Mouse (Mus musculus) forebrain, embryonic 10.5 days (tissue): ENCODE results near the gene Dsp. TPM values are rescaled to one million over a fixed set of nuclear protein-coding genes. Genes with fewer than 3 reads are reported as not detected.
A peak's percentile ranks its signal among the peaks of the same experiment; 100 is the strongest.

ENCODE experiments used
- DNase-seq: peaks from one replicate; pipeline ENCODE4 v3.0.0-alpha.2; 2017; ENCODE audit warnings: low spot score; ENCODE audit errors: extremely low spot score
- H3K27ac ChIP-seq: fragments of 300-500 bp; sonication (generic); 2 replicates; pipeline ENCODE4 v1.5.1; 2016; ENCODE audit warnings: mild to moderate bottlenecking
- H3K27me3 ChIP-seq: fragments of 300-500 bp; sonication (generic); 2 replicates; pipeline ENCODE4 v1.6.1; 2016; ENCODE audit warnings: mild to moderate bottlenecking; ENCODE audit not compliant: poor library complexity, severe bottlenecking
- H3K36me3 ChIP-seq: fragments of 300-500 bp; sonication (generic); replicated peaks from 2 replicates; pipeline ENCODE4 v1.6.1; 2016; ENCODE audit warnings: mild to moderate bottlenecking, moderate library complexity
- H3K4me1 ChIP-seq: fragments of 300-500 bp; sonication (generic); 2 replicates; pipeline ENCODE4 v1.6.1; 2016
- H3K4me3 ChIP-seq: fragments of 300-500 bp; sonication (generic); 2 replicates; pipeline ENCODE4 v1.5.1; 2016; ENCODE audit warnings: mild to moderate bottlenecking, moderate library complexity
- H3K9me3 ChIP-seq: fragments of 300-500 bp; sonication (generic); 2 replicates; pipeline ENCODE4 v1.6.1; 2016; ENCODE audit warnings: mild to moderate bottlenecking, moderate library complexity
- WGBS: fragments of 180-500 bp; shearing (Covaris S2); methylation state at CpG from one replicate; pipeline ENCODE4 v1.1.7; 2016; 5-methylcytosine and 5-hydroxymethylcytosine counted together
- polyA plus RNA-seq: library from polyadenylated mRNA; unstranded; fragments of >200 nt; fragmentation: Nextera tagmentation; extraction: Ambion mirVana; gene quantifications from 2 replicates; pipeline ENCODE4 v1.2.1, GENCODE M21; 2016

The Dsp gene
- polyA plus RNA-seq, 1 experiment from 2014 or later, result 1.2 TPM

DNA sequence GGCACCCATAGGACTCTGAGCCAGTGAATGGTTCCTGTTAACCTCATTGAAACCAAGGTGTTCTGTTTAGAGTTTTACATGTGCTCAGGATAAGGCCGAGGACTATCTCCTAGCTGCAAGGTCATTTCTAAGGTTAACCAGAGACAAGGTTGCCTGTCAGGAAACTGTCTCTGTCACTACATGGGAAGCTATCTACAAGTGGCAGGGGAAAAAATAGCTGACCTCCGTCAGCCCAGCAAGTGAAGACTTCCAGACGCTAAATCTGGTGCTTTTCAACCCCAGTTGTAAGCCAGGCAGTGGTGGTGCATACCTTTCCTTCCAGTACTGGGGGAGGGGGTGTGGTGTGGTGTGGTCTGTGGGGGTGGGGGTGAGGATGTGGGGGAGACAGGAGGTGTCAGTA is 2.7 kb upstream of the Dsp start:
- 61% methylated on average over 3 of the region's 3 CpGs for WGBS
- Histone ChIP-seq H3K27ac (no peak overlapping the region), H3K4me1 (peaks cover 33% of the 10 kb centered on the region), H3K36me3 (no peaks in the 10 kb centered on the region), H3K9me3 (no peaks in the 10 kb centered on the region), H3K27me3 (peaks cover 90% of the 10 kb centered on the region), H3K4me3 (no peak overlapping the region)
- DNase-seq, result no peak

DNA sequence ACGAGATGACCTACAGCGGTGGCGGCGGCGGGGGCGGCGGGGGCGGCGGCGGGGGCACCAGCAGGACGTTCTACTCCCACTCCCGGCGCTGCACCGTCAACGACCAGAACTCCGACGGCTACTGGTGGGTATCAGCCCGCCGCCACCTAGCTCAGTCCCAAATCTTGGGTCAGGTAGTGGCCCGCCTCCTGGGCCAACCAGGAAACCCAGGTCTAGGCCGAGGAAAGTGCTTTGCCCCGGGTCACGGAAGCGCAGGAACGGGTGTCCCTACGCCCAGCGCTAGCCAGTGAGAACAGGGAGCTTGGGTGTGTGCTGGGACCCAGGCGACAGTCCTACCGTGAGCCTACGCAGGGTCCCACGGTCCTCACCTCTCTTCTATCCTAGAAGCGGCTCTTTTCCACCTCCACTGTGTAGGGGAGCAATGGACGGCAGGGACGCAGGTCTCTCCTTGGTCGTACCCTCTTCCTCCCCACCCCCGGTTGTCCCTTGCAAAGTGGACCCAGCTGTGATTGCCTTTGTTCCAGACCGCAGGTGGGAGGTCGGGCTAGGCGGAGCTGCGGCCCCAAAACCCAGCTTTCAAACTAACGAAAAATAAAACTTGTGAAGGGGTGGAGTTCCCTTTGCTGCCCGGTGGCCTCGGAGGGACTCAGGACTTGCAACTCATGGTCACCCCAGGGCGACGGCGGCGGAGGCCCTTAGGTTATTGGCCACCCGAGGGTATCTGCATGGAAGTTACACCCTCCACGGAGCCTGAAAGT is 756 bp downstream of the Dsp start:
- DNase-seq, result peak; percentile 59
- H3K27me3 ChIP-seq, result peaks cover 97% of the 10 kb centered on the region
- under 1% methylated on average over 49 of the region's 49 CpGs for WGBS
- H3K4me3 ChIP-seq, result peak overlapping the region; percentile 56
- H3K27ac ChIP-seq, result peak overlapping the region; percentile 67; the same call in 1 of the 2 replicates
- H3K36me3 ChIP-seq, result no peaks in the 10 kb centered on the region
- H3K4me1 ChIP-seq, result peaks cover 41% of the 10 kb centered on the region
- H3K9me3 ChIP-seq, result no peaks in the 10 kb centered on the region

DNA sequence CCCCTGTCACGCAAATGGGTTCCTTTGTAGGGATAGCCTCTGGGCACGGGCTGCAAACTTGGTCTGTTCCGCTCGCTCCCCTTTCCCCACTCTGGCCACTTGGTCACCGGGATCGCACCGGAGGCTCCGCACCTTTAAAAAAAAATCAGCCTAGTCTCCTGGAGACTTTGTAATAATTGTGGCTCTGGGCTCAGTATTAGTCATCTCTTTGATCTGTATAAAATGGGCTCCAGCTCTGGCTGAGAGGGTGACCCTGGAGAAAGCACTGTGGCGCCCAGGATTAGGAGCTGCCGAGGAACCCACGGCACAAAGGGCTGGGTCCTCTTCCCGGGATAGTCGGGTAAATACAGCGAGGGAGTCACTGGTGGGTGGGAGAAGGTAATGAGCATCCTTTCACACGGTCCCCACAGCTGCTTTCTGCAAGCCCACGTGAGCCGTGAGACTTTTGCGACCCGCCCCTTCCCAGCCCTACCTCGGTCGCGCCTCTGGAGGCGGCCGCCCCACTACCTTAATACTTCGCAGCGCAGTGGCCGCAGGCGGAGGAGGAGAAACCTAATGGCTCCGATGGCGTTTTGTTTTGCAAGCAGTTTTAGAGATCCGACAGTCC is 1.4 kb downstream of the Dsp start:
- Histone ChIP-seq H3K36me3 (no peaks in the 10 kb centered on the region), H3K9me3 (no peaks in the 10 kb centered on the region), H3K27me3 (peaks cover 97% of the 10 kb centered on the region), H3K4me3 (peak overlapping the region; percentile 56), H3K27ac (0 out of 2 replicates have a peak overlapping the region, but pooled peaks have one; percentile 8), H3K4me1 (peaks cover 41% of the 10 kb centered on the region)
- DNase-seq, result peak; percentile 57
- 0% methylated on average over 31 of the region's 31 CpGs for WGBS

DNA sequence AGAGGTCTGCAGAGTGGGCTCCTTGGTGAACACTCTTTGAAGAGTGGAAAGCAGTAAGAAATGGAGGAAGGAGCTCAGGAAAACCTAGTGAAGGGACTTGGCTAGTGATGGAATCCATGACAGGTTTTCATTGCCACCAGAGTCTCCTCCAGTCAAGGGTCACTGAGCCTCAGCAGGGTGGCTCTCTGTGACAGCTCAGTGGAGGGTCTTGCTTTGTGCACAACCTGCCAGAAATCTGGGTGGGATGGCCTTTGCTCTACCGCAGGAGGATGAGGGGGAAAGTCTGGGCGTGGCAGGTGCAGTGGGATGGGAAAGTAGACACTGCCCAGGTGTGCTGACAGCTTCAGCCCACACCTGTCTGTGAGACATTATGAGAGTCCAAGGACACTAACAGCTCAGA is 4.4 kb downstream of the Dsp start:
- WGBS, result 0% methylated on average over 2 of the region's 2 CpGs
- H3K4me1 ChIP-seq, result peaks cover 44% of the 10 kb centered on the region
- no peak overlapping the region for H3K27ac ChIP-seq
- H3K27me3 ChIP-seq, result peaks cover 76% of the 10 kb centered on the region
- peak; percentile 56 for DNase-seq
- H3K36me3 ChIP-seq, result no peaks in the 10 kb centered on the region
- no peaks in the 10 kb centered on the region for H3K9me3 ChIP-seq
- no peak overlapping the region for H3K4me3 ChIP-seq

DNA sequence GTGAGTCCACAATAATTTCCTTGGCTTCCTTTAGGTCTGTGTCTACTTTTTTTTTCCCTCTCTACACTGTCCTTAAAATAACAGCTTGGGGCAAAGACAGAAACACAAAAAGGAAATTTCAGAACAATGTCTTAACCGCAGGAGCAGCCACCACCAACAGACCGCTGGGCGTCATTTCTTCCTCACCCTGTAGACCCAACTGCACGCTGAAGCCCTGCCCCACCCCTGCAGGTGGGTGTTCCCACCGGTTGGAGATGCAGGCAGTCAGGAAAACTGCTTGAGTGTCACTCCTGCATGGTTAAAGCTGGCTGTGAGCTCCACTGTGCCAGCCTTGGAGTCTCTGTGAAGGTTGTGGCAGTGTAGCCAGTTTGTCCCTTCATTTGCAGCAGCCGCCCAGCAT is 6.5 kb downstream of the Dsp start:
- Histone ChIP-seq H3K27me3 (peaks cover 55% of the 10 kb centered on the region), H3K9me3 (no peaks in the 10 kb centered on the region), H3K4me3 (no peak overlapping the region), H3K36me3 (no peaks in the 10 kb centered on the region), H3K4me1 (peaks cover 26% of the 10 kb centered on the region), H3K27ac (no peak overlapping the region)
- WGBS, result 22% methylated on average over 6 of the region's 6 CpGs
- DNase-seq, result no peak

DNA sequence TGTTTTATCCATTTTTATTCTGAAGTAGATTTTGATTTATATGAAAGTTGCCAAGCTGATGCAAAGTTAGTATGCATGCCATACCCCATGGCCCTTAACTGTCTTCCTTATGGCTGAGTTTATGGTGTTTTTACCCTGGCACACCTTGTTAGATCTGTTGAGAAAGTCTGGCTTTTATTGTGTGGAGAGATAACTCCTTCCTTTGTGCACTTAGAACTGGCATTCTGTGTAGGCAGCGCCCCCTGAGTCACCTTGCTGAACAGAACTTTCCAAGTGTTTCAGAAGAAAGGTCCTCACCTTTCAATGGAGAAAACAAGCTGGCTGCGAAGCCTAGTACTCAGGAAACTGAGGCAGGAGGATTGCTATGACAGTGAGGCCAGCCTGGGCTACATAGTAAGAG is 10.9 kb downstream of the Dsp start:
- Histone ChIP-seq H3K36me3 (no peaks in the 10 kb centered on the region), H3K9me3 (no peaks in the 10 kb centered on the region), H3K27ac (no peak overlapping the region), H3K4me1 (0 out of 2 replicates have a peak, but pooled peaks cover 3% of the 10 kb centered on the region), H3K4me3 (no peak overlapping the region), H3K27me3 (peaks cover 14% of the 10 kb centered on the region)
- 68% methylated on average over 2 of the region's 2 CpGs for WGBS
- DNase-seq, result no peak

DNA sequence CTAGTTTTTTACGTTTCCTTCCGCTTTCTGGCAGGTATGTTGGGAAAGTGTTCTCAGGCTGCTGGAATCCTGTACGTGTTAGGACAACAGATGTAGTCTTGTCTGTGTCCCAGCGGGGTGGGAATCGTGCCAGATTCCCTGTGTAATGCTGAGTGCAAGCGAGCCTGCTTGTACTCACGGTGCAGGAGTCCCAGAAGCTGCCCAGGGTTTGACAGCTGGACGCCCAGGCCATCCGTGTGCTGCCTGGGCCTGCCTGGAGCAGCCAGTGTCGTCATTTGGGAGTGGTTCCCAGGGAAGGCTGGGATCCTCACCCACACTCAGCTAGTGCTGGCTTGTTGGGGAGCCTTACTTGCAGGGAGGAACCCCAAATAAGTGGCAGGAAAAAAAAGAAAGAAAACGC is 11.6 kb downstream of the Dsp start:
- no peak for DNase-seq
- Histone ChIP-seq H3K9me3 (no peaks in the 10 kb centered on the region), H3K36me3 (no peaks in the 10 kb centered on the region), H3K27ac (no peak overlapping the region), H3K4me1 (0 out of 2 replicates have a peak, but pooled peaks cover 2% of the 10 kb centered on the region), H3K27me3 (peaks cover 8% of the 10 kb centered on the region), H3K4me3 (no peak overlapping the region)
- WGBS, result 65% methylated on average over 11 of the region's 11 CpGs

DNA sequence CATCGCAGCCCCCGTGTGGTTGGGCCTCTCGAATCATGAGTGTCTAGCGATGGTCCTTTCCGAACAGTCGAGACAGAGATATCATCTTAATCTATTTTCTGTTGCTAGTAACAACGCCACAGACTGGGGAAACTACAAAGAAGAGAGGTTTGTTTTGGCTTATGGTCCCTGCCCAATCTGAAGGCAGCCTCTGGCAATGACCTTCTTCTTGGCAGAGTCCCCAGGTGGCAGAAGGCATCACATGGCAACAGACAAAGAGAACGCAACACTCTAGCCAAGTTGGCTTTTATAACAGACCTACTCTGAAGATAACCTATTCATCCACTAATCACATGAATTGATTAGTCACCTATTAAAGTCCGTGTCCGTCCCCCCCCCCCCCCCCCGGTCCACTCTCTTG is 13.8 kb downstream of the Dsp start:
- Histone ChIP-seq H3K9me3 (no peaks in the 10 kb centered on the region), H3K36me3 (no peaks in the 10 kb centered on the region), H3K4me1 (no peaks in the 10 kb centered on the region), H3K27me3 (no peaks in the 10 kb centered on the region), H3K27ac (no peak overlapping the region), H3K4me3 (no peak overlapping the region)
- DNase-seq, result no peak
- 90% methylated on average over 11 of the region's 11 CpGs for WGBS

DNA sequence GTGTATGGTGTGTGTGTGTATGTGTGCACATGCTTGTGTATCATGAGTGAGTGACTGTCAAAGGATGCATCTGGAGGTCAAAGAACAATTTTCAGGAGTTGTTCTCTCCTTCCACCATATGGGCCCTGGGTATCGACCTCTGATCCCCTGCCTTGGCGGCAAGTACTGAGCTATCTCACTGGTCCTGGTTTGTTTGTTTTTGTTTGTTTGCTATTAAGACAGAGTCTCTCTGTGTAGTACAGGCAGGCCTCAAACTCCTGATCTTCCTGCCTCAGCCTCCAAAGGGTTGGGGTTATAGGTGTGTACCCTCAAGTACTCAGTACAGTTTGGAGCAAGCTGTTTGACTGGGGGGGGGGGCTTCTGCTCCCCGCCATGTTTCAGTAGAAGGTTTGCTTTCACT is 16.0 kb downstream of the Dsp start:
- H3K4me3 ChIP-seq, result no peak overlapping the region
- H3K27ac ChIP-seq, result no peak overlapping the region
- 85% methylated on average over 3 of the region's 3 CpGs for WGBS
- no peak for DNase-seq
- H3K36me3 ChIP-seq, result no peaks in the 10 kb centered on the region
- H3K27me3 ChIP-seq, result no peaks in the 10 kb centered on the region
- peaks cover 4% of the 10 kb centered on the region; the same call in 1 of the 2 replicates for H3K4me1 ChIP-seq
- H3K9me3 ChIP-seq, result no peaks in the 10 kb centered on the region

DNA sequence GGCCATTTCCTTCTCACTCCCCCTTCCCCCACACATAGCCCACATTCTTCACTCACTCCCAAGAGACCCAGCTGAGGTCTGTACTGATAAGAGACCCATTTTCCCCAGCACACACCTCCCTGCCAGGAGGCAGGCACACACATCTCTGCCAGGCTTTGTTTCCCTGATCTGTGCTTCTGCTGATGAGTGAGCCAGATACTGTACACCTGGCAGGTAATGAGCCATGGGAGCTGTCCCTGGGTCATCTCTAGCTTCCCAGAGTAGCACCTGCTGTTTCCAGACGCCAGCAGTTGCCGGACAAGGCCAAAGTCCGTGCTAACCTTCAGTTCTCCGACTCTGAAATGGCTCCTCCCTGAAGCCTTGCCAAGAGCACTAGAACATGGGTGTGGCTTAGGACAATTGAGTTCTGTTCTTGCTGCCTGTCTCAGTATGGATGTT is 19.6 kb downstream of the Dsp start:
- 75% methylated on average over 4 of the region's 4 CpGs for WGBS
- H3K4me1 ChIP-seq, result peaks cover 4% of the 10 kb centered on the region; the same call in 1 of the 2 replicates
- H3K27me3 ChIP-seq, result no peaks in the 10 kb centered on the region
- H3K27ac ChIP-seq, result no peak overlapping the region
- no peaks in the 10 kb centered on the region for H3K36me3 ChIP-seq
- no peak for DNase-seq
- no peaks in the 10 kb centered on the region for H3K9me3 ChIP-seq
- no peak overlapping the region for H3K4me3 ChIP-seq

DNA sequence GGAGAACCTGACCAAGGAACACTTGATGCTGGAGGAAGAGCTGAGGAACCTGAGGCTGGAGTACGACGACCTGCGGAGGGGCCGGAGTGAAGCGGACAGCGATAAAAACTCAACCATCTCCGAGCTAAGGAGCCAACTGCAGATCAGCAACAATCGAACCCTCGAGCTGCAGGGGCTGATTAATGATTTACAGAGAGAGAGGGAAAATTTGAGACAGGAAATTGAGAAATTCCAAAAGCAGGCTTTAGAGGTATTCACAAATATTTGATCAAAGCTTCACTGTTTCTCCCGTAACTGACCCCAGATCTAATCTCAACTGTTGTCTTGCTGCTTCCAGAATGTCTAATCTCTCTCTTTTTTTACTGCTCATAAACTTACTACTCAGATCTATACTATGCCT is 42.3 kb downstream of the Dsp start:
- Histone ChIP-seq H3K27ac (no peak overlapping the region), H3K9me3 (peaks cover 30% of the 10 kb centered on the region), H3K36me3 (peaks cover 8% of the 10 kb centered on the region; the same call in 1 of the 2 replicates), H3K4me3 (no peak overlapping the region), H3K27me3 (no peaks in the 10 kb centered on the region), H3K4me1 (no peaks in the 10 kb centered on the region)
- DNase-seq, result no peak
- 91% methylated on average over 10 of the region's 10 CpGs for WGBS

DNA sequence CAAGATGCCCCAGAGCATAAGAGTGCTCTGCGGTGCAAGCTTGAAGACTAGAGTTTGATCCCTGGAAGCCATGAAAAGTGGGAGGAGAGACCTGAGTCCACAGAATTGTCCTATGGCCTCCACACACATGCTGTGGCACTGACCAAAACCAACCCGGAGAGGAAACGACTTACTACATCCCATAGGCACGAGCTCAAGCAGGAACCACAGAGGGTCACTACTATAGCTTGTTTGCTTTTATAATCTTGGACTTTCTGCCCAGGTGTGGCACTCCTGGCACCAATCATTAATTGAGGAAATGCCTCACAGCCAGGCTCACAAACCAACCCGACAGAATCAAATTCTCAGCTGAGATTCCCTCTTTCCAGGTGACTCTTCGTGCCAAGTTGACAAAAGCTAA is 50.3 kb downstream of the Dsp start:
- no peak overlapping the region for H3K4me3 ChIP-seq
- H3K36me3 ChIP-seq, result peaks cover 3% of the 10 kb centered on the region; the same call in 1 of the 2 replicates
- H3K27ac ChIP-seq, result no peak overlapping the region
- H3K9me3 ChIP-seq, result peaks cover 13% of the 10 kb centered on the region
- peaks cover 9% of the 10 kb centered on the region for H3K4me1 ChIP-seq
- no peaks in the 10 kb centered on the region for H3K27me3 ChIP-seq
- 84% methylated on average over 6 of the region's 6 CpGs for WGBS
- DNase-seq, result no peak

DNA sequence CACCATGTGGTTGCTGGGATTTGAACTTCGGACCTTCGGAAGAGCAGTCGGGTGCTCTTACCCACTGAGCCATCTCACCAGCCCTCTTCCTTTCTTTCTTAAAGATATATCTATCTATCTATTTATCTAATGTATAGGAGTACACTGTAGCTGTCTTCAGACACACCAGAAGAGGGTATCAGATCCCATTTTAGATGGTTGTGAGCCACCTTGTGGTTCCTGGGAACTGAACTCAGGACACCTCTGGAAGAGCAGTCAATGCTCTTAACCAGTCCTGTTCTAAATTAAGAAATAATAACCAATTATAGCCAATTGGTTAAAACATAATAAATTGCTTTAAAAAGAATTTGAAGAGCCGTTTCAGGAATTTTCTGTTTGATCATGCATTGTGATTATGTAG is 53.1 kb downstream of the Dsp start:
- H3K27ac ChIP-seq, result 0 out of 2 replicates have a peak overlapping the region, but pooled peaks have one; percentile 93
- DNase-seq, result no peak
- peak overlapping the region; percentile 93 for H3K4me3 ChIP-seq
- H3K4me1 ChIP-seq, result peaks cover 14% of the 10 kb centered on the region
- WGBS, result 63% methylated on average over 4 of the region's 4 CpGs
- no peaks in the 10 kb centered on the region for H3K9me3 ChIP-seq
- peaks cover 16% of the 10 kb centered on the region for H3K36me3 ChIP-seq
- H3K27me3 ChIP-seq, result no peaks in the 10 kb centered on the region
